Mouse (Mus musculus): ENCODE results near the gene Inafm1. TPM values are rescaled to one million over a fixed set of nuclear protein-coding genes. Genes with fewer than 3 reads are reported as not detected.

The Inafm1 gene
- polyA plus RNA-seq, 1 experiment from 2014 or later: 24.3 TPM

Other genes with a start within 250 kb of the Inafm1 start
- 9.5 and 10.4 TPM in 2 replicates for gene Bicra, start 225.7 kb downstream of the Inafm1 start, polyA plus RNA-seq (2015; fragmentation: Nextera tagmentation; extraction: Ambion mirVana)
- 0.07 and 0.11 TPM in 2 replicates for gene Zfp541, start 211.8 kb downstream of the Inafm1 start, polyA plus RNA-seq (2015; fragmentation: Nextera tagmentation; extraction: Ambion mirVana)
- 195 and 216 TPM in 2 replicates for gene Napa, start 175.2 kb downstream of the Inafm1 start, polyA plus RNA-seq (2015; fragmentation: Nextera tagmentation; extraction: Ambion mirVana)
- gene Kptn, start 153.7 kb downstream of the Inafm1 start, polyA plus RNA-seq (2015; fragmentation: Nextera tagmentation; extraction: Ambion mirVana): 44.9 and 45.6 TPM in 2 replicates
- gene Slc8a2, start 143.8 kb downstream of the Inafm1 start, polyA plus RNA-seq (2015; fragmentation: Nextera tagmentation; extraction: Ambion mirVana): 0.34 and 0.37 TPM in 2 replicates
- 49.8 and 54.4 TPM in 2 replicates for gene Meis3, start 98.5 kb downstream of the Inafm1 start, polyA plus RNA-seq (2015; fragmentation: Nextera tagmentation; extraction: Ambion mirVana)
- 12.7 and 16.2 TPM in 2 replicates for gene Dhx34, start 51.6 kb downstream of the Inafm1 start, polyA plus RNA-seq (2015; fragmentation: Nextera tagmentation; extraction: Ambion mirVana)
- 0.10 TPM in 1 of 2 replicates, not detected in the other for gene C5ar2, start 29.5 kb downstream of the Inafm1 start, polyA plus RNA-seq (2015; fragmentation: Nextera tagmentation; extraction: Ambion mirVana)
- gene C5ar1, start 14.1 kb downstream of the Inafm1 start, polyA plus RNA-seq (2015; fragmentation: Nextera tagmentation; extraction: Ambion mirVana): 1.4 and 1.5 TPM in 2 replicates
- gene Ccdc9, start 13.2 kb upstream of the Inafm1 start, polyA plus RNA-seq (2015; fragmentation: Nextera tagmentation; extraction: Ambion mirVana): 31.0 and 32.9 TPM in 2 replicates
- 4.8 and 5.2 TPM in 2 replicates for gene Bbc3, start 34.8 kb upstream of the Inafm1 start, polyA plus RNA-seq (2015; fragmentation: Nextera tagmentation; extraction: Ambion mirVana)
- gene Sae1, start 114.2 kb upstream of the Inafm1 start, polyA plus RNA-seq (2015; fragmentation: Nextera tagmentation; extraction: Ambion mirVana): 373 and 383 TPM in 2 replicates
- 17.6 and 20.2 TPM in 2 replicates for gene Zc3h4, start 127.3 kb upstream of the Inafm1 start, polyA plus RNA-seq (2015; fragmentation: Nextera tagmentation; extraction: Ambion mirVana)
- gene Tmem160, start 179.2 kb upstream of the Inafm1 start, polyA plus RNA-seq (2015; fragmentation: Nextera tagmentation; extraction: Ambion mirVana): 46.6 and 52.1 TPM in 2 replicates
- 0.42 and 0.61 TPM in 2 replicates for gene Npas1, start 204.1 kb upstream of the Inafm1 start, polyA plus RNA-seq (2015; fragmentation: Nextera tagmentation; extraction: Ambion mirVana)